Mouse (Mus musculus) limb, embryonic 10.5 days (tissue): ENCODE results near the gene Nrxn2. TPM values are rescaled to one million over a fixed set of nuclear protein-coding genes. Genes with fewer than 3 reads are reported as not detected.

ENCODE experiments used
- DNase-seq: peaks from one replicate; pipeline ENCODE4 v3.0.0-alpha.2; 2017; ENCODE audit warnings: low spot score
- H3K27ac ChIP-seq: fragments of 300-500 bp; sonication (generic); 2 replicates; pipeline ENCODE4 v1.5.1; 2016; ENCODE audit warnings: mild to moderate bottlenecking
- H3K27me3 ChIP-seq: fragments of 300-500 bp; sonication (generic); 2 replicates; pipeline ENCODE4 v1.6.1; 2016; ENCODE audit warnings: low read depth, mild to moderate bottlenecking; ENCODE audit not compliant: poor library complexity, severe bottlenecking
- H3K36me3 ChIP-seq: fragments of 300-500 bp; sonication (generic); 2 replicates; pipeline ENCODE4 v1.6.1; 2016; ENCODE audit warnings: mild to moderate bottlenecking, moderate library complexity
- H3K4me1 ChIP-seq: fragments of 300-500 bp; sonication (generic); 2 replicates; pipeline ENCODE4 v1.6.1; 2016
- H3K4me3 ChIP-seq: fragments of 300-500 bp; sonication (generic); 2 replicates; pipeline ENCODE4 v1.5.1; 2016; ENCODE audit warnings: mild to moderate bottlenecking, moderate library complexity
- H3K9me3 ChIP-seq: fragments of 300-500 bp; sonication (generic); replicated peaks from 2 replicates; pipeline ENCODE4 v1.6.1; 2016; ENCODE audit warnings: mild to moderate bottlenecking
- WGBS: fragments of 180-500 bp; shearing (Covaris S2); methylation state at CpG from one replicate; pipeline ENCODE4 v1.1.7; 2016; 5-methylcytosine and 5-hydroxymethylcytosine counted together
- polyA plus RNA-seq: library from polyadenylated mRNA; unstranded; fragments of >200 nt; fragmentation: Nextera tagmentation; extraction: Ambion mirVana; gene quantifications from 2 replicates; pipeline ENCODE4 v1.2.1, GENCODE M21; 2016

Gene Nrxn2
- polyA plus RNA-seq, 1 experiment from 2014 or later: 1.5 TPM

DNA sequence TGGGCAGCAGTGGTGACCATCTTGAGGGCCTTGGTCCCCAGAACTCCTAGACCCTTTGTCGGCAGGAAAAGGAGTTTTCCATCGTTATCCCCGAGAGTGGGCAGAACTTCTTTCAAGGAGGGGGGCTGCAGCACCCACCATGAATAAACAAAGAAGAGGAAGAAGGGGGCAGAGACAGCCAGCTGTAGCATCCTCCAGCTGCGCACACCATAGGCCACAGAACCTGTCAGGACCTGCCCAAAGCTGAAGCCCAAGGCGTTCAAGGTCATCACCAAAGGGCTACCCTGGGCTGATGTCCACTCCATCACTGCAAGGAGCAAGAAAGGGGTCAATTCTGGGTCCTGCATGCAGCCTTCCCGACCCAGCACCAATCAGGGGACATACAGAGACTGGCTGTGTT is 121.7 kb downstream of the Nrxn2 start:
- 81% methylated on average over 6 of the region's 6 CpGs for WGBS
- DNase-seq: no peak
- Histone ChIP-seq H3K36me3 (no peaks in the 10 kb centered on the region), H3K27me3 (peaks cover 25% of the 10 kb centered on the region; the same call in 1 of the 2 replicates), H3K4me3 (no peak overlapping the region), H3K27ac (no peak overlapping the region), H3K4me1 (no peaks in the 10 kb centered on the region), H3K9me3 (no peaks in the 10 kb centered on the region)

DNA sequence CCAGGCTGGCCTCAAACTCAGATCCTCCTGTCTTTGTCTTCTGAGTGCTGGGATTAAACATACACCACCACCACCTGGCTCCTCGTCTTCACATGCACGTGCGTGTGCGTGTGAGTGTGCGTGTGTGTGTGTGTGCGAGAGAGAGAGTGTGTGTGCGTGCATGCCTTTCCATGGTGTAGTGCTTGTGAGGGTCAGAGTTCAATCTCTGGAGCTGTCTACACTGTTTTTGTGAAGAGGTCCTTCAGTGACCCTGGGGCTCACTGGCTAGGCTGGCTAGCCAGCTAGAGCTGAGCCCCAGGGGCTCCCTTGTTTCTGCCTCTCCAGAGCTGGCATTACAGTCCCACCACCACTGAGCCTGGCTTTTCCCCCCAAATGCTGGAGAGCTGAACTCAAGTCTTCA is 123.0 kb downstream of the Nrxn2 start:
- no peaks in the 10 kb centered on the region for H3K36me3 ChIP-seq

DNA sequence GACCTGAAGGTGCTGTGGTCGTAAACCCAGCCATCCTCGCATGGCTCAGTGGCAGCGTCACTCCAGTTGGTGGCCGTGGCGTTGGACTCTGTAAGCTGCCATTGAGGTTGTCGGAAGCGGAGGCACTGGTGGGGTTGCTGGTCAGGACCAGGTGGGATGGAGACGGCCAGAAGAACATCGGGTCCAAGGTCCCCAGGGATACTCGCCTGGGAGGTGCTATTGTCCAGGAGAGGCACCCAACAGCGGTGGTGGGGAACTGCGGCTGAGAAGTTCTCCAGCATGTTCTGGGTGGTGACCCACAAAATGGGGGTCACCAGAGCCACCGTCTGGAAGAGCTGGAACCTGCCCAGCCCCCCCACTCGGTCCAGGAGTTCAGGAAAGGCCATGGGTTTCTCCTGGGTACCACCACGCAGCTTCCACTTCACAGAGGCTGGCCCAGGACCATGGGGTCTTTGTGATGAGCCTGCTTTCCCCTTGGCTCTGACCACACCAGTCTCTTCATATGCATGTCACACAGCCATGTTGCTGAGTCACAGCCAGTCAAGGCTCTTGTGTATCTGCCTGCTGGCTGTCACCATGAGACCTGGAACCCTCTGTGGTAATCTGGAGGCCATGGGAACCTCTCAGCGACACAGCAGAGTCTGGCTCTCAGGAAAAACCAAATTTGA is 124.0 kb downstream of the Nrxn2 start, which contains the start of gene Slc22a12:
TSS of gene Slc22a12 (minus strand) at position 666 of the 668 bp plus-strand sequence.
- Histone ChIP-seq H3K36me3 (no peaks in the 10 kb centered on the region), H3K9me3 (no peaks in the 10 kb centered on the region), H3K27me3 (peaks cover 23% of the 10 kb centered on the region; the same call in 1 of the 2 replicates), H3K4me3 (no peak within 1 kb of the TSS), H3K27ac (no peak within 1 kb of the TSS), H3K4me1 (no peaks in the 10 kb centered on the region)
- 94% methylated on average over 16 of the region's 16 CpGs for WGBS
- DNase-seq: no peak

More for the DNA sequence above, 123.0 kb downstream of the Nrxn2 start:
- Histone ChIP-seq H3K27me3 (peaks cover 23% of the 10 kb centered on the region; the same call in 1 of the 2 replicates), H3K4me1 (no peaks in the 10 kb centered on the region), H3K27ac (no peak overlapping the region), H3K9me3 (no peaks in the 10 kb centered on the region), H3K4me3 (no peak overlapping the region)
- no peak for DNase-seq
- 89% methylated on average over 7 of the region's 7 CpGs for WGBS

DNA sequence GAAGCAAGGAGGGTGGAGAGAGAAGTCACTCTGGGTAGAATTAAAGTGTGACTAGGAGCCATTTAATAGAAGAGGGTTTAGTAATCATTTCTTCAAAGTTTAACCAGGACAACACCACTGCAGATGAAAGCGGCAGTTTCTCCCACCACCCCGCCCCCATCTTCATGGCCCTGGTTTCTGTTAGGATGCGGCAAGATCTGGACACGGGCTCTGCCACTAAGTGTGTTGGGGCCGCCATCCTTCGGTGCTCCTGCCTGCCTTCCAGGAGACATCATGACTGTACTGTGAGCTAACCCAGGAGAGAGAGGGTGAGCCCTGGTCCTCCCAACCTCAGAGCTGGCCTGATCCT is 124.5 kb downstream of the Nrxn2 start:
- H3K4me1 ChIP-seq: no peaks in the 10 kb centered on the region
- 87% methylated on average over 6 of the region's 6 CpGs for WGBS
- DNase-seq: no peak
- H3K36me3 ChIP-seq: no peaks in the 10 kb centered on the region
- H3K9me3 ChIP-seq: no peaks in the 10 kb centered on the region
- H3K27me3 ChIP-seq: peaks cover 23% of the 10 kb centered on the region; the same call in 1 of the 2 replicates
- H3K4me3 ChIP-seq: no peak overlapping the region
- no peak overlapping the region for H3K27ac ChIP-seq

DNA sequence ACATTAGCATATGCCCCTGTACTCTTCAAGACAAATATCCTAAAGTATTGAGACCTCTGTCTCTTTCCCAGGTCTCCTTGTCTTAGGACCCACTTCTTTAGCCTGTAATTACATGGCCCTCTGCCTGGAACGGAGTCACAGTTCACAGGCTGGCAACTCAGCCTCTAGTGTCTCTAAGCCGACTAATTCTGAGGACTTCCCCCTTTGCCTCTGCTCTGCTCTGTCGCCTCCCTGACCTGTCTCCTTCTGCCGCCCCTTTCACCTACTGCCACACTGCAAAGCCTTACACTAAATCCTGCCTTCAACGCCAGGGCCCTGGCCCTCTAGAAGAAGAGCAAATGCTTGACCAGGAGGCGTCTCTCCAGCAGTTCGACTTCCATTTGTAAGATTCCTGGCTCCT is 125.0 kb downstream of the Nrxn2 start:
- Histone ChIP-seq H3K9me3 (no peaks in the 10 kb centered on the region), H3K27ac (no peak overlapping the region), H3K36me3 (no peaks in the 10 kb centered on the region), H3K27me3 (peaks cover 23% of the 10 kb centered on the region; the same call in 1 of the 2 replicates), H3K4me3 (no peak overlapping the region), H3K4me1 (no peaks in the 10 kb centered on the region)
- 55% methylated on average over 7 of the region's 7 CpGs for WGBS
- no peak for DNase-seq

DNA sequence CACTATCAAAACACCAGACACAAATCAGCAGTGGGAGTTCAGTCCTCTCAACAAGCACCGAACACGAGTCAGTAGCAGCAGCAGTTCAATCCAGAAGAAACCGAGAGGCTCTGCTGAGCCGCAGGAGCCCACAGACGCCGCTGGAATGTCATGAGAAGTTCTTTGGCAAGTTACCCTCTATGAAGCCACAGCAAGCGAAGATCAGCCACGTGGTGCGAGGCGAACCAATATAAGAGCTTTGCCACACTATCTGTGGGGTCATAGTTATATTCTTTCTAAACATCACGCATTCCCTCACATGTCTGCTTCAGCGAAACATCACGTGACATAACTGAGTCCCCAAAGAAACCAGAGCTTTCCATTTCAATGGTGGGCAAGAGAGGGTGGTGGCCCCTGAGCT is 126.2 kb downstream of the Nrxn2 start:
- Histone ChIP-seq H3K4me1 (no peaks in the 10 kb centered on the region), H3K9me3 (no peaks in the 10 kb centered on the region), H3K27ac (no peak overlapping the region), H3K4me3 (no peak overlapping the region), H3K27me3 (peaks cover 21% of the 10 kb centered on the region; the same call in 1 of the 2 replicates), H3K36me3 (no peaks in the 10 kb centered on the region)
- WGBS: 96% methylated on average over 13 of the region's 13 CpGs
- no peak for DNase-seq

DNA sequence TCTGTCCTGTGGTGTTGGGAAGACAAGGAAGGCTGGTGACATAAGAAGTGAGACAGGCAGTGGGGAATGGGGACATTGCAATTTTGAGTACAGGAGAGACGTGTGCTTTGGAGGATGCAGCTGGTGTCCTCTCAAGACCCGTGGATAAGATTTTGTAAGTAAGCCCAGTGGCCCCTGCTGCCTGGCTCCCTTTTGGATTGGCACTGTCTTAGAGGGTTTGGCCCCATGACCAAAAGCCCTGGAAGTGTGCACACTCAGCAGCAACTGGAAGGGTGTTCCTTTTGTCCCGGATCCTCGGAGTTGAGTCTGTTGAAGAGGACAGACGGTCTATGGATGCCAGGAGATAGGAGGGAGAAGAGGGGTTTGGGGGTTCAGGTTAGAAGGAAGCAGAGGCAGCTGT is 127.0 kb downstream of the Nrxn2 start:
- Histone ChIP-seq H3K27ac (no peak overlapping the region), H3K9me3 (no peaks in the 10 kb centered on the region), H3K4me3 (no peak overlapping the region), H3K27me3 (peaks cover 14% of the 10 kb centered on the region; the same call in 1 of the 2 replicates), H3K36me3 (no peaks in the 10 kb centered on the region), H3K4me1 (no peaks in the 10 kb centered on the region)
- WGBS: 93% methylated on average over 5 of the region's 5 CpGs
- no peak for DNase-seq

DNA sequence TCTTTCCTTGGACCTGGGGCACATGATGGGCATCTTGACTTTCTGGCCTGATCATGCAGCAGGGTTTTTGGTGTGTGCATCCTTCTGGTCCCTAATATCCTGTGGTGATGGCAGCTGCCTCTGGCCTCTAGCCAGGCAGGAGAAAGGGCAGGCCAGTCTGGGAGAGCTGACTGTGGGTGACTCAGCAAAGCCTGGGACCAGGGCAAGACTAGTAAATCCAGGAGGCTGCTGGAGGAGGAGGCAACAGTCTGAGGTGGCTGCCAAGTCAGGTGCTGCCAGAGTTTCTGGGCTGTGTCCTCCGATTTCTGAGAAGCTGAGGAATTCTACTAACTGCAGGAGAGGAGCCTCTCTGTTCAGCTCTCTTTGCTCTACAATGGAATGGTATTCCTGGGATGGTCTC is 127.6 kb downstream of the Nrxn2 start:
- no peak overlapping the region for H3K27ac ChIP-seq
- no peak for DNase-seq
- H3K27me3 ChIP-seq: peaks cover 14% of the 10 kb centered on the region; the same call in 1 of the 2 replicates
- no peaks in the 10 kb centered on the region for H3K4me1 ChIP-seq
- H3K36me3 ChIP-seq: no peaks in the 10 kb centered on the region
- H3K4me3 ChIP-seq: no peak overlapping the region
- H3K9me3 ChIP-seq: no peaks in the 10 kb centered on the region
- WGBS: 83% methylated on average over 1 of the region's 1 CpGs

DNA sequence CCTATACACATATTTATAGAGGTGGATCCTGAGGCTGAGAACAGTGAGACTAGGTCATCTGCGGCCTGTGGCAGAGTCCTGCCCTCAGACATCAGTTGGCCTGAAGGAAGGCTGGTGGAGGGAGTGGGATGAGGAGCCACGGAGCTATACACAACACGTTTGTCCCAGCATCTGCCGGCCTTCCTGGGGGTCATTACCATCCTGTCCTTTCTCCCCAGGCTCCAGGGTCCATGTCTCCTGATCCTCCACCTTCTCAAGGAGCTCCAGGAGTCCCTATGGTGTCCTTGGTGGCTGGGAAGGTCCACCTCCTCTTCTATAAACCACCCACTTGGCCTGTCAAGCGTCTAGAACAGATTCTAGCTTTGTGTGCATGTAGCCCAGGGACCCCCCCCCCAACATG is 129.3 kb downstream of the Nrxn2 start:
- Histone ChIP-seq H3K27ac (no peak overlapping the region), H3K9me3 (no peaks in the 10 kb centered on the region), H3K4me1 (0 out of 2 replicates have a peak, but pooled peaks cover 5% of the 10 kb centered on the region), H3K36me3 (no peaks in the 10 kb centered on the region), H3K27me3 (peaks cover 14% of the 10 kb centered on the region; the same call in 1 of the 2 replicates), H3K4me3 (no peak overlapping the region)
- no peak for DNase-seq
- WGBS: 80% methylated on average over 5 of the region's 5 CpGs

DNA sequence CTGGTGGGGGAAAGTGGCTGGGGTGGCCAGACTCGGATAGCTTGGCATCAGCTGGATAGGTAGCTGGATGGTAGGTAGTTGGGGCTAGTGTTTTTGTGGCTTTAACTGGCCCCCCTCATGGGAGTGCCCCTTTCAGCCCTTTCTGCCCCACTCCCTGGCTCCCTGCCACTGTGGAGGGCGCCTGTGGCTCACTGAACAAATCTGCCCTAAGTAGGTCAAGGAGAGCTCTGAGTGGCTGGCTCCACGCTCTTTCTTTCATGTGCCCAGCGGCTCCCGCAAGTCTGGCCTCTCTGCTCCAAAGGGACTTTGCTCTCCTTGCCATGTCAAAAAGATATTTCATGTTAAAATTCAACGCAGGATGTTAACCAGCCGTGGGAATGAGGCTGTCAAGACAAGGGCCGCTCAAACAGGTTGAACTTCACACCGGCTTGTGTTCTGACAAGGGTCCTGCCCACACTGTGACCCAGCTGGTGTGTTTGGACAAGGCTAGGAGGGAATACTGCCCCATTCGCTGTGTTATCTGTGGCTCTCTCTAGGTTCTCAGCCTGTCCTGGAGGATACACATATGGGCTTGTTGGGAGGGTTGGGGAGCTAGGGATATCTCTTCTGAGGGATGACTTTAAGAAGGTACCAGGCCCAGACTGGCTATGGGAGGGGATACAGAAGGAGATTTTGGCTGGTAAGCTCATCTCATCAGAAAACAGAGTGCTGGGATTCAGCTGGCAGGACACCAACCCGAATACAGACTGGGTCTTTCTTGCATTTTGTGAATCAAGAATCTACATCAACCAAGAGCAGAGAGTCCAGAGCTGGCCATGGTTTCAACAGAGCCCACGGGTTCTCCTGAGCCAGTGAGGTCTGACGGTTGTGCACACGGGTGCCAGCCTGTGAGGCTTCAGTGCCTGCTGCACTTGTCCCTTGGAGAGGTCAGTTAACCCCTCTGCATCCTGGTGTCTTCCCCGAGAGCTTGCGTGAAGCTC is 130.2 kb downstream of the Nrxn2 start:
- H3K9me3 ChIP-seq: no peaks in the 10 kb centered on the region
- peaks cover 9% of the 10 kb centered on the region for H3K4me1 ChIP-seq
- 81% methylated on average over 16 of the region's 16 CpGs for WGBS
- no peaks in the 10 kb centered on the region for H3K36me3 ChIP-seq
- no peak for DNase-seq
- no peak overlapping the region for H3K4me3 ChIP-seq
- H3K27ac ChIP-seq: no peak overlapping the region
- H3K27me3 ChIP-seq: peaks cover 14% of the 10 kb centered on the region; the same call in 1 of the 2 replicates

DNA sequence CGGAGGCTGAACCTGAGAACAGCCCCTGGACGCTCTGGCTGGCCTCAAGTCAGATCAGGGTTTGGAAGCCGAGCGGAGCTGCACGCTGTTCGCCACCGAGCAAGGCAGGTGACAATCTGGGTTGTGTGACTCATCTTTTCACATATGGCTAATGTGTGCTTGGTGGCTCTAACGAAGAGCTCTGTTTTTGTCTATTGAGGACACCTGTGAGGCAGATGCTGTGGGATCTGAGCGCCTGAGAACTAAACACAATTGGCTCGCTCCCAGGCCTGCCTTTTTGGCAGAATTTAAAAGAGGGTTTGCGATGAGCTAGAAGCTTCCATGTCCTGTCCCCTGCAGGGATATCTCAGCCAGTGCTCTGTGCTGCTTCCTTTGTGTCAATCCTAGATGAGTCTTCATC is 131.0 kb downstream of the Nrxn2 start:
- Histone ChIP-seq H3K4me3 (no peak overlapping the region), H3K36me3 (no peaks in the 10 kb centered on the region), H3K27me3 (peaks cover 14% of the 10 kb centered on the region; the same call in 1 of the 2 replicates), H3K4me1 (peaks cover 17% of the 10 kb centered on the region), H3K9me3 (no peaks in the 10 kb centered on the region), H3K27ac (no peak overlapping the region)
- no peak for DNase-seq
- 89% methylated on average over 11 of the region's 11 CpGs for WGBS

DNA sequence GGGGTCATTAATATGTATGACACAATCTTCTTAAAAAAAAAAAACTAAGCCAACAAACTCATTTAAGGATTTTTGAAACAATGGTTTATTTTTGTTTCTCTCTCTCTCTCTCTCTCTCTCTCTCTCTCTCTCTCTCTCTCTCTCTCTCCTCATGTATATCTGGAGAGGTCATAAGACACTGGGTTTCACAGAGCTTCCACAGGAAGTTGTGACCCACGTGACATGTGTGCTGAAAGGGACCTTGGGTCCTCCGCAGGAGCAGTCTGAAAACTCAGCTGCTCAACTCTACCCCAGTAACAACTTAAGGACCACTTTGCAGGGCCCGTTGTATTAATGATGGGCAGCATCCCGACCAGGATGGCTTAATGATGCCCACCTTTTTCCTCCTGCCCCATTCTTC is 132.7 kb downstream of the Nrxn2 start:
- Histone ChIP-seq H3K27me3 (peaks cover 7% of the 10 kb centered on the region; the same call in 1 of the 2 replicates), H3K4me3 (no peak overlapping the region), H3K36me3 (no peaks in the 10 kb centered on the region), H3K27ac (no peak overlapping the region), H3K9me3 (no peaks in the 10 kb centered on the region), H3K4me1 (peaks cover 17% of the 10 kb centered on the region)
- no peak for DNase-seq
- 67% methylated on average over 4 of the region's 4 CpGs for WGBS
